Mouse (Mus musculus): ENCODE measurements around the gene 5730409E04Rik. TPM values are rescaled to one million over a fixed set of nuclear protein-coding genes. Genes with fewer than 3 reads are reported as not detected.

Gene 5730409E04Rik
- polyA plus RNA-seq, 1 experiment from 2014 or later = 16.7 TPM

DNA sequence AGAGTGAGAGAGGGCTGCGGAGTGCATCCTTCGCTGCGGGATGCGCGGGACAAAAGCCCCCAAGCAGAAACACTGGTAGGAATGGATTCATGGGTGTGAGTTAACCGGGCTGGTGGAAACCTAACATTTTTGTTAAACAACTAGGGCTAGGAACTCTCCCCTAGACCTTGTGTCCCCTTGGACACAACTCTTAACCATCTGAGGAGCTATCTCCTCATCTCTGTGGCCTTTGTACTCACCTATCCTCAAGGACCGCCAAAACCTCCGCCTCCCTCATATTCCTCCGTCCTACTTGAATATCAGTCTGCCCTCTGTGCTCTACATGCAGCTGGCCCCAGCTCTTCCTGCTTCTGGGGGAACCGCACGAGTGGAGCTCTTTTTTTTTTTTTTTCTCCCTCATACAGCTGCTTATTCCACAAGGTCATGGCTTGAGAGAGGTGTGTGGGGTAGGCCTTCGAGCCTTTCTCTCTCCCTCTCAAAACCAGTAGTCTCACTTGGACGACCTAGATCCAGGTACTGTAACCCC, 10.8 kb downstream of the 5730409E04Rik start:
- H3K4me3 ChIP-seq (ENCODE audit: low read depth, low read length) = peak overlapping the region; percentile 28
- no peak for ATAC-seq
- H3K9me3 ChIP-seq (replicated peaks; ENCODE audit: control insufficient read depth, low read length, poor library complexity, severe bottlenecking) = no peaks in the 10 kb centered on the region
- H3K27ac ChIP-seq (ENCODE audit: low read length) = no peak overlapping the region
- H3K4me2 ChIP-seq (ENCODE audit: low read length) = peak overlapping the region; percentile 50
- H3K9ac ChIP-seq (ENCODE audit: low read depth, low read length) = peak overlapping the region; percentile 52; the same call in 1 of the 2 replicates
- H3K4me1 ChIP-seq (ENCODE audit: control insufficient read depth, insufficient read depth, low read length) = peaks cover 2% of the 10 kb centered on the region; the same call in 1 of the 2 replicates
- H3K36me3 ChIP-seq (ENCODE audit: control insufficient read depth, insufficient read depth, low read length) = no peaks in the 10 kb centered on the region
- peaks cover 22% of the 10 kb centered on the region for H3K27me3 ChIP-seq (ENCODE audit: control insufficient read depth, insufficient read depth, low read depth, low read length)
- WGBS = 15% methylated on average over 13 of the region's 13 CpGs

GRCm38 (mm10) chr4:126627021-126627681, 17.5 kb downstream of the 5730409E04Rik start:
- Histone ChIP-seq H3K27ac (ENCODE audit: low read length) (peak overlapping the region; percentile 47), H3K4me2 (ENCODE audit: low read length) (peak overlapping the region; percentile 34), H3K4me1 (ENCODE audit: control insufficient read depth, insufficient read depth, low read length) (peaks cover 11% of the 10 kb centered on the region), H3K4me3 (ENCODE audit: low read depth, low read length) (no peak overlapping the region), H3K27me3 (ENCODE audit: control insufficient read depth, insufficient read depth, low read depth, low read length) (peaks cover 3% of the 10 kb centered on the region; the same call in 1 of the 2 replicates), H3K36me3 (ENCODE audit: control insufficient read depth, insufficient read depth, low read length) (no peaks in the 10 kb centered on the region), H3K9ac (ENCODE audit: low read depth, low read length) (no peak overlapping the region), H3K9me3 (replicated peaks; ENCODE audit: control insufficient read depth, low read length, poor library complexity, severe bottlenecking) (no peaks in the 10 kb centered on the region)
- ATAC-seq = peak; percentile 56
- WGBS = 1% methylated on average over 23 of the region's 23 CpGs

- H3K9me3 ChIP-seq (replicated peaks; ENCODE audit: control insufficient read depth, low read length, poor library complexity, severe bottlenecking) = no peaks in the 10 kb centered on the region
- ATAC-seq = no peak
- WGBS = 50% methylated on average over 2 of the region's 2 CpGs
- H3K9ac ChIP-seq (ENCODE audit: low read depth, low read length) = no peak overlapping the region
- no peak overlapping the region for H3K27ac ChIP-seq (ENCODE audit: low read length)
- H3K27me3 ChIP-seq (ENCODE audit: control insufficient read depth, insufficient read depth, low read depth, low read length) = peaks cover 4% of the 10 kb centered on the region
- H3K4me1 ChIP-seq (ENCODE audit: control insufficient read depth, insufficient read depth, low read length) = peaks cover 17% of the 10 kb centered on the region
- no peak overlapping the region for H3K4me2 ChIP-seq (ENCODE audit: low read length)
- no peaks in the 10 kb centered on the region for H3K36me3 ChIP-seq (ENCODE audit: control insufficient read depth, insufficient read depth, low read length)
- no peak overlapping the region for H3K4me3 ChIP-seq (ENCODE audit: low read depth, low read length)
Measured at GRCm38 (mm10) chr4:126631922-126632321, 22.3 kb downstream of the 5730409E04Rik start.

GRCm38 (mm10) chr4:126632668-126633067, 23.1 kb downstream of the 5730409E04Rik start:
- ATAC-seq = no peak
- Histone ChIP-seq H3K4me3 (ENCODE audit: low read depth, low read length) (no peak overlapping the region), H3K9me3 (replicated peaks; ENCODE audit: control insufficient read depth, low read length, poor library complexity, severe bottlenecking) (no peaks in the 10 kb centered on the region), H3K36me3 (ENCODE audit: control insufficient read depth, insufficient read depth, low read length) (no peaks in the 10 kb centered on the region), H3K27ac (ENCODE audit: low read length) (no peak overlapping the region), H3K4me1 (ENCODE audit: control insufficient read depth, insufficient read depth, low read length) (peaks cover 9% of the 10 kb centered on the region), H3K27me3 (ENCODE audit: control insufficient read depth, insufficient read depth, low read depth, low read length) (peaks cover 8% of the 10 kb centered on the region), H3K9ac (ENCODE audit: low read depth, low read length) (no peak overlapping the region), H3K4me2 (ENCODE audit: low read length) (no peak overlapping the region)
- 66% methylated on average over 3 of the region's 3 CpGs for WGBS

DNA sequence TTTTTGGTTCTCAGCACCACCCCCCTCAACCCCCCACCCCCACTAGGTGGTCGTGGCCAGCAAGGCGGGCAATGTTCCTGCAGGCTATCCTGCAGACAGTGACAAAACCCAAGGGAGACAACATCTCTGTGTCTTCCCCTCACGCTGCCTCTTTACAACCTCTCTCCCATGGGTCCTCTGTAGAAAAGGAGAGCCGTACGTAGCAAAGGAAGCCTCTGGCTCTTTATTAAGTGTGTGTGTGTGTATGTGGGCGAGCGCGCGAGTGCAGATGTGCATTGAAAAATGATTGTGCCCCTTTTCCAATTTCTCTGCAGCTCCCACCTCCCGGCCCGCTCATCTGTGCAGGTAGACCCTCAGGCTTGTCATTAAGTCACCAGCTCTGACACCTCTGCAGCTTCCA, 26.7 kb downstream of the 5730409E04Rik start:
- 15% methylated on average over 11 of the region's 11 CpGs for WGBS
- Histone ChIP-seq H3K36me3 (ENCODE audit: control insufficient read depth, insufficient read depth, low read length) (no peaks in the 10 kb centered on the region), H3K9ac (ENCODE audit: low read depth, low read length) (peak overlapping the region; percentile 22; the same call in 1 of the 2 replicates), H3K4me2 (ENCODE audit: low read length) (peak overlapping the region; percentile 39), H3K4me3 (ENCODE audit: low read depth, low read length) (peak overlapping the region; percentile 18; the same call in 1 of the 2 replicates), H3K4me1 (ENCODE audit: control insufficient read depth, insufficient read depth, low read length) (peaks cover 6% of the 10 kb centered on the region; the same call in 1 of the 2 replicates), H3K9me3 (replicated peaks; ENCODE audit: control insufficient read depth, low read length, poor library complexity, severe bottlenecking) (no peaks in the 10 kb centered on the region), H3K27me3 (ENCODE audit: control insufficient read depth, insufficient read depth, low read depth, low read length) (peaks cover 11% of the 10 kb centered on the region), H3K27ac (ENCODE audit: low read length) (no peak overlapping the region)
- ATAC-seq = no peak

DNA sequence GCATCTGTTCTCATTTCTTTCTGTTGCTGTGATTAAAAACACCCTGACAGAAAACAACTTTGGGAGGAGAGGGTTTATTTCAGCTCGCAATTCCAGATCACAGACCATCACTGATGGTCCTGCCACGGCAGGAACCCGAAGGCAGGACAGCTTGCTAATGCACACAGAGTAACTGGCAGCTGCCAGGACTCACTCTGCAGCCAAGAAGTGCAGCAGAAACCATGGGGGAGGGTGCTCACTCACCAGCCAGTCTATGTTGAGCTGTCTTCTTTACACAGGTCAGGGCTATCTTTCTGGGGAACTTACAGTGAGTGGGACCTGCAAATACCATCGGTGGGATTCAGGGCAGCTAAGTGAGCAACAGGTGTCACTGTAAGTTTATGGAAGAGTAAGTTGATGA, 27.8 kb downstream of the 5730409E04Rik start:
- no peak overlapping the region for H3K4me3 ChIP-seq (ENCODE audit: low read depth, low read length)
- H3K9me3 ChIP-seq (replicated peaks; ENCODE audit: control insufficient read depth, low read length, poor library complexity, severe bottlenecking) = no peaks in the 10 kb centered on the region
- H3K4me2 ChIP-seq (ENCODE audit: low read length) = no peak overlapping the region
- no peaks in the 10 kb centered on the region for H3K36me3 ChIP-seq (ENCODE audit: control insufficient read depth, insufficient read depth, low read length)
- no peak overlapping the region for H3K27ac ChIP-seq (ENCODE audit: low read length)
- ATAC-seq = no peak
- 82% methylated on average over 4 of the region's 4 CpGs for WGBS
- H3K4me1 ChIP-seq (ENCODE audit: control insufficient read depth, insufficient read depth, low read length) = peaks cover 6% of the 10 kb centered on the region; the same call in 1 of the 2 replicates
- H3K27me3 ChIP-seq (ENCODE audit: control insufficient read depth, insufficient read depth, low read depth, low read length) = peaks cover 13% of the 10 kb centered on the region
- H3K9ac ChIP-seq (ENCODE audit: low read depth, low read length) = no peak overlapping the region

GRCm38 (mm10) chr4:126639339-126639738, 29.7 kb downstream of the 5730409E04Rik start:
- peaks cover 13% of the 10 kb centered on the region for H3K27me3 ChIP-seq (ENCODE audit: control insufficient read depth, insufficient read depth, low read depth, low read length)
- ATAC-seq = no peak
- H3K9me3 ChIP-seq (replicated peaks; ENCODE audit: control insufficient read depth, low read length, poor library complexity, severe bottlenecking) = no peaks in the 10 kb centered on the region
- WGBS = 52% methylated on average over 7 of the region's 7 CpGs
- no peak overlapping the region for H3K27ac ChIP-seq (ENCODE audit: low read length)
- H3K4me3 ChIP-seq (ENCODE audit: low read depth, low read length) = no peak overlapping the region
- H3K4me1 ChIP-seq (ENCODE audit: control insufficient read depth, insufficient read depth, low read length) = peaks cover 6% of the 10 kb centered on the region; the same call in 1 of the 2 replicates
- H3K36me3 ChIP-seq (ENCODE audit: control insufficient read depth, insufficient read depth, low read length) = no peaks in the 10 kb centered on the region
- no peak overlapping the region for H3K4me2 ChIP-seq (ENCODE audit: low read length)
- no peak overlapping the region for H3K9ac ChIP-seq (ENCODE audit: low read depth, low read length)

DNA sequence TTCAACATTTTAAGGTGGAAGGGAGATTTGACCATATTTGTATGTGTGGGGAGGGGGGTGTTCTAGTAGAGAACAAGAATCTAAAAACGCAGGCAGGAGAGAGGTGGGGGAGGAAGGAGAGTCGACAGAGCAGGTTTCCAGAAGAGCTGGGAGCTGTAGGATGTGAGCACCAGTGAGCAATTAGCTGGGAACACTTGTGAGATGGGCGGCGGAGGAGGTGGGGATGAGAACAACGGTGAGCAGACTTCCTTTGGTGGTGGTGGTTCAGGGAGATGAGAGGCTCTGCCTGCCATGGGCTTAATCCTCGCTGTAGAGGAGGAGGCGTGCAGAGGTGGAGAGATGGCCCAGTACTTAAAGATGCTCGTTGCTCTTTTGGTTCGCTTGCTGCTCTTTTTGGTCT, 32.3 kb downstream of the 5730409E04Rik start:
- WGBS = 37% methylated on average over 9 of the region's 9 CpGs
- Histone ChIP-seq H3K4me3 (ENCODE audit: low read depth, low read length) (no peak overlapping the region), H3K9ac (ENCODE audit: low read depth, low read length) (no peak overlapping the region), H3K9me3 (replicated peaks; ENCODE audit: control insufficient read depth, low read length, poor library complexity, severe bottlenecking) (no peaks in the 10 kb centered on the region), H3K27ac (ENCODE audit: low read length) (no peak overlapping the region), H3K4me1 (ENCODE audit: control insufficient read depth, insufficient read depth, low read length) (no peaks in the 10 kb centered on the region), H3K36me3 (ENCODE audit: control insufficient read depth, insufficient read depth, low read length) (no peaks in the 10 kb centered on the region), H3K4me2 (ENCODE audit: low read length) (no peak overlapping the region), H3K27me3 (ENCODE audit: control insufficient read depth, insufficient read depth, low read depth, low read length) (peaks cover 10% of the 10 kb centered on the region; the same call in 1 of the 2 replicates)
- no peak for ATAC-seq

GRCm38 (mm10) chr4:126643815-126644214, 34.2 kb downstream of the 5730409E04Rik start:
- H3K36me3 ChIP-seq (ENCODE audit: control insufficient read depth, insufficient read depth, low read length) = no peaks in the 10 kb centered on the region
- H3K4me2 ChIP-seq (ENCODE audit: low read length) = no peak overlapping the region

More at GRCm38 (mm10) chr4:126643815-126644214, 34.2 kb downstream of the 5730409E04Rik start:
- H3K27me3 ChIP-seq (ENCODE audit: control insufficient read depth, insufficient read depth, low read depth, low read length) = peaks cover 4% of the 10 kb centered on the region; the same call in 1 of the 2 replicates
- H3K9me3 ChIP-seq (replicated peaks; ENCODE audit: control insufficient read depth, low read length, poor library complexity, severe bottlenecking) = no peaks in the 10 kb centered on the region
- 77% methylated on average over 4 of the region's 4 CpGs for WGBS
- H3K27ac ChIP-seq (ENCODE audit: low read length) = no peak overlapping the region
- no peak overlapping the region for H3K9ac ChIP-seq (ENCODE audit: low read depth, low read length)
- no peak overlapping the region for H3K4me3 ChIP-seq (ENCODE audit: low read depth, low read length)
- H3K4me1 ChIP-seq (ENCODE audit: control insufficient read depth, insufficient read depth, low read length) = 0 out of 2 replicates have a peak, but pooled peaks cover 4% of the 10 kb centered on the region
- ATAC-seq = no peak

Measured in midbrain, embryonic 16.5 days (tissue).